Mouse (Mus musculus) cerebellum, adult 18-20 months (tissue): ENCODE data around the gene 4930583I09Rik.

ENCODE experiments used
- DNase-seq, 2 experiments: peaks; one replicate each; pipeline ENCODE4 v3.0.0; 2021

Gene 4930583I09Rik

DNA sequence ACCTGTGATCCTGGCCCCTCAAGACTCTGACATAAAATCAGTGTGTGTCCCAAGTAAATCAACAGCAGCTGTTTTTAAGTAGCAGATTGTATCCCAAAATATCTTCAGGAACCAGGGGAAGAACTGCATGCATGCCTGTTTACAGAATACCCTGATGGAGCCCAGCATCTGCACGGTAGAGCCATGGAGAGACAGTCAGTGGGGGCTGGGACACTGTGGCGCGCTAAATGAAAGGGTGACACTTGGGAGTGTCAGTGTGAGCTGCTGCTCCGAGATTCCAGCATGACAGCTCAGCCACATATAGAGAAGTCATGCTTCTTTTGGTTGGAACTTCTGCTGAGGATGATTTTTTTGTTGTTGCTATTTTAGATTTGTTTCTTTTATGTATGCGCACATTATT is 43.2 kb downstream of the 4930583I09Rik start:
- DNase-seq = no peak

DNA sequence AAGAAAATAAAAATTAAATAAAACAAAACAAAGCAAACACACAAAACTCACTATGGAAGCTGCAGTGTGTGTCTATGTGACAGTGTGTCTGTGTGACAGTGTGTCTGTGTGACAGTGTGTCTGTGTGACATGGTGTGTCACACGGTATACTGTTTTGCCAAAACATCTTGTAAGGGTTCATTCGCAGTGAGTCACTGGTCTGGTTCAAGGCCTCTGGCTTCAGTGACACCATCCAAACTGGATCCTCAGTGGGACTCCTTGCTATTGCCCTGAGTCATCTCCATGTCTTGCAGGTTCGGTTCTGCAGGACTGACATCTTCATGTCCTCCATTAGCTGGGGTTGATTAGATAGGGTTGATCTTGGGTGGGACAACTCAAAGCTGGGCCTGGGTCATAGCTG is 43.8 kb downstream of the 4930583I09Rik start:
- no peak for DNase-seq

DNA sequence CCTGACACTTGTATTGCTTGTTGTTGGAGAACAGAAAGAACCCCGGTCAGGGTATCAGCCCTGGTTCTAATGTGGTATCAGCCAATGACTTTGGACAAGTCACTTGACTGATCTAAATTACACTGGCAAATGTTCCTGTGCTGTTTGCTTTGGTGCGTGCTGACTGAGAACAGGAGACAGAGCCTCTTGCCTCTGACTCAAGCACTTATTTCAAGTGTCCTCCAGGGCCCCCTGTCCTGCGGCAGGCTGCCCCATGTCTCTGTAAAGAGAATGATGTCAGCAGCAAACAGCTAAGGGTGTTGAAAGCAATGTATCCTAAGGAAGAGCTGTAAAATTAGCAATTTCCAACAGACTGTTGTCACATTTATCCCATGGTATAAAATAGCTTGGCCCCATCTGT is 46.7 kb downstream of the 4930583I09Rik start:
- DNase-seq = no peak

DNA sequence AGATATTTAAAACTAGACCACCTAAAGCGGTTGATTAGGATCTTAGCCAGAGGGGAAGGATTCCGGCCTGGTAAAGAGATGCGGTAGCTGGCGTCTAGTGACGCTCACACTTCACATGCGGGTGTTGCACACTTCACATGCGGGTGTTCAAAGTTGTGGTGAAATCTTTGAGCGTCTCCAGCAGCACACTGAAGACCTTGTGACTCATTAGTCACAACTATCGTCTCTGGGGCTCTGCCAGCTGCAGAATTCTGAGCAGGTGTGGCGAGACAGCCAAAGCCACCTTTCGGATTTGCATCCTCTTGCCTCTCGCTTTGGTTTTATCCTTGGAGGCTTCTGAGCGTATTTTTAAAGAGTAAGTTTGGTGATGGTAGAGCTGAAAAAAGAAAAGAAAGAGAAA is 47.6 kb downstream of the 4930583I09Rik start:
- DNase-seq = no peak

DNA sequence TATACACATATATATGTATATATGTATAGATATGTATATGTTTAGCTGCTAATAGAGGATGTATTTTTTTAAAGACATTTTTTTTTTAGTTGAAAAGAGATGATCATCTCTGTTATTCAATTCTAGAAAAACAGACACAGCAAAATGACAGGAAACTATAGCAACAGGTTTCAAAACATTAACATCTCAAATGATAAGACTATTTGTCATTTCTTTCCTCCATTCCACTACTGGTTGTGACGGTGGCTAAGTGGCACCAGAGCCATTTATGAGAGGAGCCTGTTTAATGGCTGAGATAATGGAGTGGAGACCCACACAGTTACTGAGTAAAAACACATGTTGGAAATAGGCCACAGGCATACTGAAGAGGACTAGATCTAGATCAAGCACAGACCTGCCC is 49.9 kb downstream of the 4930583I09Rik start:
- DNase-seq = no peak
